Mouse (Mus musculus) intestine, postnatal 0 days (tissue): ENCODE measurements around the gene Pfdn5. TPM values are rescaled to one million over a fixed set of nuclear protein-coding genes. Genes with fewer than 3 reads are reported as not detected.

Experiments
- ATAC-seq: fragments of 200-750 bp; cut with Nextera tagmentation; 2 replicates; pipeline ENCODE4 v1.8.0; 2017; ENCODE audit warnings: mild to moderate bottlenecking, moderate TSS enrichment, moderate library complexity
- H3K27ac ChIP-seq: fragments of 300-500 bp; sonication (generic); 2 replicates; pipeline ENCODE4 v1.5.1; 2014; ENCODE audit warnings: mild to moderate bottlenecking, low read depth, low read length, moderate library complexity
- H3K27me3 ChIP-seq: fragments of 300-500 bp; sonication (generic); replicated peaks from 2 replicates; pipeline ENCODE4 v1.6.1; 2014; ENCODE audit warnings: low read length, mixed read lengths; ENCODE audit not compliant: control insufficient read depth, insufficient read depth
- H3K36me3 ChIP-seq: fragments of 300-500 bp; sonication (generic); 2 replicates; pipeline ENCODE4 v1.6.1; 2014; ENCODE audit warnings: mild to moderate bottlenecking, moderate library complexity; ENCODE audit not compliant: control insufficient read depth, insufficient read depth
- H3K4me1 ChIP-seq: fragments of 300-500 bp; sonication (generic); replicated peaks from 2 replicates; pipeline ENCODE4 v1.6.1; 2014; ENCODE audit warnings: antibody characterized with exemption, low read length, mixed read lengths; ENCODE audit not compliant: control insufficient read depth, insufficient read depth
- H3K4me2 ChIP-seq: fragments of 300-500 bp; sonication (generic); replicated peaks from 2 replicates; pipeline ENCODE4 v1.6.1; 2014; ENCODE audit warnings: low read depth, mild to moderate bottlenecking, moderate library complexity
- H3K4me3 ChIP-seq: fragments of 300-500 bp; sonication (generic); 2 replicates; pipeline ENCODE4 v1.5.1; 2014; ENCODE audit warnings: low read depth, low read length
- H3K9ac ChIP-seq: fragments of 300-500 bp; sonication (generic); 2 replicates; pipeline ENCODE4 v1.6.1; 2014; ENCODE audit warnings: mild to moderate bottlenecking, low read depth, low read length
- H3K9me3 ChIP-seq: fragments of 300-500 bp; sonication (generic); 2 replicates; pipeline ENCODE4 v1.6.1; 2016; ENCODE audit warnings: mixed run types; ENCODE audit not compliant: control insufficient read depth
- CTCF ChIP-seq: sonication (generic); IDR thresholded peaks from 2 replicates; pipeline ENCODE4 v1.5.1; 2016; ENCODE audit warnings: low read depth, mild to moderate bottlenecking, control low read depth, antibody characterized with exemption, moderate library complexity
- whole genome bisulfite sequencing: fragments of 180-500 bp; shearing (Covaris S2); extraction: QIAGEN DNeasy Blood & Tissue Kit; methylation state at CpG from one replicate; pipeline ENCODE4 v1.1.7; 2014; 5-methylcytosine and 5-hydroxymethylcytosine counted together
- polyA plus RNA-seq: library from polyadenylated mRNA; unstranded; fragments of >200 nt; fragmentation: Nextera tagmentation; extraction: Ambion mirVana; gene quantifications from 2 replicates; pipeline ENCODE4 v1.2.1, GENCODE M21; 2015

Pfdn5 gene
- polyA plus RNA-seq, 1 experiment from 2014 or later: 341 TPM

DNA sequence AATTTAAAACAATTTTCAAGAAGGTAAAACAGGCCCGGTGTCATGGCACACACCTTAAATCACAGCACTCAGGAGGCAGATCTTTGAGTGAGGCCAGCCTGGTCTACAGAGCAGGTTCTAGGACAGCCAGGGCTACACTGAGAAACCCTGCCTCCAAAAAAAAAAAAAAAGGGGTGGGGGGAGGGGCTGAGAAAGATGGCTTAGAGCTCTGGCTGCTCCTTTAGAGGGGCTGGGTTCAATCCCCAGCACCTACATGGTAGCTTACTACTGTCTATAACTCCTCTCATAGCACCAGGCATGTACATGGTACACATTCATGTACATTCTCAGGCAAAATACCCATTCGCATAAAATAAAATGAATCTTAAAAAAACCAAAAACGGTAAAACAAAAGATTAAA, 18.6 kb downstream of the Pfdn5 start:
- H3K4me2 ChIP-seq: no peak overlapping the region
- no peak overlapping the region for H3K27ac ChIP-seq
- WGBS: 91% methylated on average over 3 of the region's 3 CpGs
- H3K36me3 ChIP-seq: peaks cover 20% of the 10 kb centered on the region; the same call in 1 of the 2 replicates
- no peaks in the 10 kb centered on the region for H3K4me1 ChIP-seq
- ATAC-seq: no peak
- H3K9ac ChIP-seq: no peak overlapping the region
- no peaks in the 10 kb centered on the region for H3K9me3 ChIP-seq
- H3K4me3 ChIP-seq: no peak overlapping the region
- TF ChIP-seq CTCF: no peak
- no peaks in the 10 kb centered on the region for H3K27me3 ChIP-seq

- no peak overlapping the region for H3K4me3 ChIP-seq
- no peak overlapping the region for H3K27ac ChIP-seq
- WGBS: 51% methylated on average over 4 of the region's 4 CpGs
- no peaks in the 10 kb centered on the region for H3K27me3 ChIP-seq
- no peak overlapping the region for H3K9ac ChIP-seq
- ATAC-seq: no peak
- H3K4me1 ChIP-seq: no peaks in the 10 kb centered on the region
- peaks cover 16% of the 10 kb centered on the region; the same call in 1 of the 2 replicates for H3K36me3 ChIP-seq
- no peak for TF ChIP-seq CTCF
- H3K9me3 ChIP-seq: no peaks in the 10 kb centered on the region
- H3K4me2 ChIP-seq: no peak overlapping the region
Measured at GRCm38 (mm10) chr15:102346444-102346843, 20.5 kb downstream of the Pfdn5 start.

DNA sequence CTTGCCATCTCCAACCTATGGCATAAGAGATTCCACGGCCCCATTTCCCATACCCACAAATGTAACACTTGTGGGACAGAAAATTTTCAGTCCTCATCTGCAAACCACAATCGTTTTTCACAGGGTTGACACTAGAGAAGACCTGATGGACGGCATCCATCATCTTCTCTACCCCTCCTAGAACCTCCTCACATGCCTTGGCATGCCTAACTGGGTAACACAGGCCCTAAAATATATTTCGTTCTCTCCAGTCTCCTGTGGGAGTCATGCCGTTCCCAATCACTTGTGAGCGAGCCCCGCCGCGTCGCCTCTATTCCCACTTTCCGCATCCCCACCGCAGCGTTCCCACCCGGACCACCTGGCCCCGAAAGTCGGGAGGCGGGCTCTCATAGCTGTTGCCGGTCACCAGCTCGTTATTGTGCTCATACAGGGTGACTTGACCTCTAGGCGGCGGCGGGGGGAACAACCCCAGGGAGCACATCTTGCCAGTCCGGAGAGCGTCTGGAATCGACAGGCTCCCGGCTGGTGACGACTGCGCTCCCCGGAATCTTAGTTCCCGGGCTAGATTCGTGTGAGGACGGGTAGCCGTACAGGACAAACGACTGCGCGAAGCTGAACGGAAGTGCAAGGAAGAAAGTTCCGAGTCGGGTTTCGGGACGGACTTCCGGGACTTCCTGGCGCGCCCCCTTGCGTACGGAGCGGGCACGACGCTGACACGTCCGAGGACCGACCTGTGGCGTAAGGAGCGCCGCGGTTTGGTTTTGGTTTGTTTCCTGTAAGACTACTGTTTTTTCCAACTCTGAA, 24.4 kb downstream of the Pfdn5 start, which contains the start of gene Aaas:
Aaas (minus strand) TSS at position 634 of the 804 bp plus-strand sequence.
- H3K4me1 ChIP-seq: no peaks in the 10 kb centered on the region
- H3K36me3 ChIP-seq: peaks cover 6% of the 10 kb centered on the region; the same call in 1 of the 2 replicates
- ATAC-seq: peak; percentile 93
- peak within 1 kb of the TSS; percentile 78 for H3K9ac ChIP-seq
- peak within 1 kb of the TSS; percentile 81 for H3K4me3 ChIP-seq
- no peaks in the 10 kb centered on the region for H3K9me3 ChIP-seq
- TF ChIP-seq CTCF: peak; percentile 93
- peak within 1 kb of the TSS; percentile 46; the same call in 1 of the 2 replicates for H3K27ac ChIP-seq
- H3K27me3 ChIP-seq: peaks cover 5% of the 10 kb centered on the region; the same call in 1 of the 2 replicates
- WGBS: under 1% methylated on average over 56 of the region's 56 CpGs
- peak within 1 kb of the TSS; percentile 90 for H3K4me2 ChIP-seq

DNA sequence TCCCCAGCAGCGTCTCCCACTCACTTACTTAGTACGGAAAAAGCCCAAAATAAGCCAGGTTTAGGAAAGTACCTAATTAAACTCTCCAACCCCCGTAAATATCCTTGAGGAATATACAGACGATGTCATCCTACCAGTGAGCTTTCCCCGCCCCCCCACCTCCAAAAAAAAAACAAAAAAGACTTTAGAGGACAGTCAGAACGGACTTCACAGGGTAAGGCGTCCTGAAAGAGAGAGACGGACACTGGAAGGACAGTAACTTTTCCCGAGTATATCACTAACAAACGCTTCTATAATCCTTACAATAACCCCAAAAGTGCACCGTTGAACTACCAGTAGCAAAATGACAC, 25.0 kb downstream of the Pfdn5 start:
- ATAC-seq: 0 out of 2 replicates have a peak, but pooled peaks have one; percentile 20
- H3K4me2 ChIP-seq: peak overlapping the region; percentile 90
- H3K27me3 ChIP-seq: peaks cover 11% of the 10 kb centered on the region; the same call in 1 of the 2 replicates
- no peak for TF ChIP-seq CTCF
- no peaks in the 10 kb centered on the region; the same call in 1 of the 2 replicates for H3K36me3 ChIP-seq
- WGBS: 6% methylated on average over 11 of the region's 11 CpGs
- peak overlapping the region; percentile 81 for H3K4me3 ChIP-seq
- H3K4me1 ChIP-seq: no peaks in the 10 kb centered on the region
- no peaks in the 10 kb centered on the region for H3K9me3 ChIP-seq
- H3K9ac ChIP-seq: peak overlapping the region; percentile 78
- H3K27ac ChIP-seq: peak overlapping the region; percentile 46; the same call in 1 of the 2 replicates

GRCm38 (mm10) chr15:102352177-102352576, 26.3 kb downstream of the Pfdn5 start:
- H3K4me2 ChIP-seq: no peak overlapping the region
- no peak overlapping the region for H3K9ac ChIP-seq
- H3K9me3 ChIP-seq: no peaks in the 10 kb centered on the region
- no peak overlapping the region for H3K4me3 ChIP-seq
- TF ChIP-seq CTCF: peak; percentile 47
- ATAC-seq: no peak
- H3K36me3 ChIP-seq: no peaks in the 10 kb centered on the region
- H3K27me3 ChIP-seq: peaks cover 24% of the 10 kb centered on the region
- no peak overlapping the region for H3K27ac ChIP-seq
- 52% methylated on average over 2 of the region's 2 CpGs for WGBS
- H3K4me1 ChIP-seq: no peaks in the 10 kb centered on the region

- H3K27me3 ChIP-seq: peaks cover 41% of the 10 kb centered on the region
- H3K4me1 ChIP-seq: no peaks in the 10 kb centered on the region
- peak; percentile 20; the same call in 1 of the 2 replicates for TF ChIP-seq CTCF
- H3K27ac ChIP-seq: no peak overlapping the region
- WGBS: 86% methylated on average over 2 of the region's 2 CpGs
- no peak overlapping the region for H3K9ac ChIP-seq
- no peak overlapping the region for H3K4me3 ChIP-seq
- no peaks in the 10 kb centered on the region for H3K36me3 ChIP-seq
- no peaks in the 10 kb centered on the region for H3K9me3 ChIP-seq
- ATAC-seq: no peak
- no peak overlapping the region for H3K4me2 ChIP-seq
Measured at GRCm38 (mm10) chr15:102353986-102354385, 28.1 kb downstream of the Pfdn5 start.
